Mouse (Mus musculus): Measurements from ENCODE around the gene Zdhhc3. TPM values are rescaled to one million over a fixed set of nuclear protein-coding genes. Genes with fewer than 3 reads are reported as not detected.
A peak's percentile ranks its signal among the peaks of the same experiment; 100 is the strongest.

Zdhhc3 gene
- total RNA-seq, 2 experiments from 2014 or later, result 38.7 to 39.7 TPM

GRCm38 (mm10) chr9:123020995-123021631 is 91.9 kb downstream of the Zdhhc3 start, which contains the start of gene Tmem42:
Gene Tmem42, plus strand, starts transcription at chr9:123021326.
- DNase-seq, result peak; percentile 86 to 90

Other genes starting within 250 kb of the Zdhhc3 start
- gene Zfp445, start 247.2 kb downstream of the Zdhhc3 start, total RNA-seq (2021), result 10 to 100 TPM; 55.1 to 62.7 TPM
- gene Zkscan7, start 227.5 kb downstream of the Zdhhc3 start, total RNA-seq (2021), result 1 to 10 TPM; 6.3 to 6.8 TPM
- gene Zfp105, start 190.1 kb downstream of the Zdhhc3 start, total RNA-seq (2021), result 1 to 10 TPM; 1.0 to 1.1 TPM
- 10 to 100 TPM; 15.4 to 16.6 TPM for gene 1110059G10Rik, start 162.2 kb downstream of the Zdhhc3 start, total RNA-seq (2021)
- under 1 TPM; 0.67 to 0.77 TPM for gene Kif15, start 162.2 kb downstream of the Zdhhc3 start, total RNA-seq (2021)
- gene Tmem42, start 91.9 kb downstream of the Zdhhc3 start, total RNA-seq (2021), result 10 to 100 TPM; 12.1 to 12.4 TPM
- not detected for gene Tgm4, start 78.5 kb downstream of the Zdhhc3 start, total RNA-seq (2021)
- gene Exosc7, start within 50 bp of the Zdhhc3 start, total RNA-seq (2021), result 10 to 100 TPM; 30.3 to 31.3 TPM
- 10 to 100 TPM; 39.9 to 51.1 TPM for gene Clec3b, start 37.7 kb upstream of the Zdhhc3 start, total RNA-seq (2021)
- gene Cdcp1, start 102.8 kb upstream of the Zdhhc3 start, total RNA-seq (2021), result under 1 TPM; 0.17 to 0.36 TPM
- 1 to 10 TPM; 4.5 to 6.5 TPM for gene Tmem158, start 147.6 kb upstream of the Zdhhc3 start, total RNA-seq (2021)